Mouse (Mus musculus): ENCODE results near the gene Mkln1. TPM values are rescaled to one million over a fixed set of nuclear protein-coding genes. Genes with fewer than 3 reads are reported as not detected.

Gene Mkln1
- total and polyA plus RNA-seq, 2 experiments from 2014 or later = 113 to 217 TPM

DNA sequence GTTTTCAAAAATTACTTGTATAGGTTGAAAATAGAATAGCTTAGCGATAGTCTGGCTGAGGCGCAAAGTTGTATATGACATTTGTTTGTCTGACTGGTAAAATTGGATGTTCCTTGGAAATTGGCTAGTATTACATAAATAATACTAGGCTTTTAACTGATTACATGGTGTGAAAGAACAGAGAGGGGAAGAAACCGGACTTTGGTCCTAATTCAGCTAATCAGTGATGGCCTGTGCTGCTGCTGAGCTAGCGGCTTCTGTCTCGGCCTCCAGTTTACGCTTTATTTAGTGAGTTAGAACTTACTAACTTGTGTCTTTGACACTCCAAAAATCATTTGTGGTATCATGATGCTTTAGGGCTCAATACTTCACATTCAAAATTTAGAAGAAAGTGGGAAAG is 70.9 kb downstream of the Mkln1 start:
- DNase-seq (ENCODE audit: low spot score) (no peak), ATAC-seq (ENCODE audit: insufficient read depth, low read depth) (no peak)
- Histone ChIP-seq H3K27me3 (ENCODE audit: control insufficient read depth, insufficient read depth, low read length) (no peaks in the 10 kb centered on the region), H3K4me3 (ENCODE audit: low read depth, low read length) (no peak overlapping the region), H3K9ac (replicated peaks; ENCODE audit: low read depth, low read length) (no peak overlapping the region), H3K4me2 (ENCODE audit: low read depth, low read length) (no peak overlapping the region), H3K36me3 (replicated peaks; ENCODE audit: control insufficient read depth, insufficient read depth, low read length) (peaks cover 26% of the 10 kb centered on the region), H3K27ac (ENCODE audit: low read depth) (no peak overlapping the region), H3K9me3 (replicated peaks; ENCODE audit: control insufficient read depth, low read length) (no peaks in the 10 kb centered on the region), H3K4me1 (ENCODE audit: control insufficient read depth, insufficient read depth) (no peaks in the 10 kb centered on the region)
- WGBS = 96% methylated on average over 6 of the region's 6 CpGs
- TF ChIP-seq EP300 (IDR thresholded peaks at IDR 0.05; ENCODE audit: low read depth) (no peak), CTCF (IDR thresholded peaks at IDR 0.05; ENCODE audit: low read depth) (no peak)

DNA sequence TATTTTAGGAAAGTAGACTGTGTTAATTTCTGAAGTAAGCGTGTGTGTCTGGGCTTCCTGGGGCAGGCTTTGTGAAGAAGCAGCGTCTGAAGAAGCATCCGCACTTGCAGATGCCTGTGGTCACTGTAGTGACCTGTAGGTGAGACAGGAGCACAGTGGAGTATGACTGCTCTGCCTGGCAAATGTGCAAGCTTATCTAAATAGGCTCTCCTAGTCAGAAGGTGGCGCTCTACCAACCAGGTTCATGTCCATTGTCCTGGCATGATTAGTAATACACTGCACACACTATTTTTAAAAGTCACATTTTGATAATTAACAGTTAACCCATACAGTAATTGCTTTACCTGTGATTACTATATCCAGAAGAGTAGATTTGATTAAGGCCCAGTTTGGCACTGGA is 79.7 kb downstream of the Mkln1 start:
- H3K36me3 ChIP-seq (replicated peaks; ENCODE audit: control insufficient read depth, insufficient read depth, low read length) = peaks cover 42% of the 10 kb centered on the region
- DNase-seq (ENCODE audit: low spot score) (no peak), ATAC-seq (ENCODE audit: insufficient read depth, low read depth) (no peak)

DNA sequence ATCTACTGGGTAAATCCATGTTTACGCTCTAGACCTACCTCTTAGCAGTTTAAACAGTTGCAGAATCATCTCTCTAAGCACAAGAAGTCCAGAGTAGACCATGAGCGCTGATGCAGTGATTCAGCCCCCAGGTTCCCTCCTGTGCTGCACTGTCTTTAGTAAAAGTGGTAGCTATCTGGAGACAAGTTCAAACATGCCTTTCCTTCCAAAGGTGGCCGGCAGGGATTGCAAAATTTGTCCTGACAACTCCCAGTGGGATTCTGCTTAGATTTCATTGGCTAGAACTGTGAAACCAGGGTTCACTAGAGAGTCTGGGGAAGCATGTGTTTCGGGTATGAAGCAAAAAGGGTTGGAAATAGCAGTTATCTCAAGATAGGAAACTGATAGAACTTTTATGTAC is 81.5 kb downstream of the Mkln1 start:
- no peak for ATAC-seq (ENCODE audit: insufficient read depth, low read depth)
- no peak overlapping the region for H3K9ac ChIP-seq (replicated peaks; ENCODE audit: low read depth, low read length)
- H3K27me3 ChIP-seq (ENCODE audit: control insufficient read depth, insufficient read depth, low read length) = no peaks in the 10 kb centered on the region
- DNase-seq (ENCODE audit: low spot score) = no peak
- H3K4me1 ChIP-seq (ENCODE audit: control insufficient read depth, insufficient read depth) = no peaks in the 10 kb centered on the region
- H3K4me3 ChIP-seq (ENCODE audit: low read depth, low read length) = no peak overlapping the region
- WGBS = 78% methylated on average over 4 of the region's 4 CpGs
- H3K27ac ChIP-seq (ENCODE audit: low read depth) = no peak overlapping the region
- H3K9me3 ChIP-seq (replicated peaks; ENCODE audit: control insufficient read depth, low read length) = no peaks in the 10 kb centered on the region
- H3K4me2 ChIP-seq (ENCODE audit: low read depth, low read length) = no peak overlapping the region
- peaks cover 32% of the 10 kb centered on the region for H3K36me3 ChIP-seq (replicated peaks; ENCODE audit: control insufficient read depth, insufficient read depth, low read length)
- TF ChIP-seq EP300 (IDR thresholded peaks at IDR 0.05; ENCODE audit: low read depth) = no peak
- no peak for TF ChIP-seq CTCF (IDR thresholded peaks at IDR 0.05; ENCODE audit: low read depth)

More for the DNA sequence above, 79.7 kb downstream of the Mkln1 start:
- TF ChIP-seq EP300 (IDR thresholded peaks at IDR 0.05; ENCODE audit: low read depth) (no peak), CTCF (IDR thresholded peaks at IDR 0.05; ENCODE audit: low read depth) (peak; percentile 24; the same call in 1 of the 2 replicates)
- Histone ChIP-seq H3K27ac (ENCODE audit: low read depth) (no peak overlapping the region), H3K9ac (replicated peaks; ENCODE audit: low read depth, low read length) (no peak overlapping the region), H3K4me2 (ENCODE audit: low read depth, low read length) (no peak overlapping the region), H3K9me3 (replicated peaks; ENCODE audit: control insufficient read depth, low read length) (no peaks in the 10 kb centered on the region), H3K27me3 (ENCODE audit: control insufficient read depth, insufficient read depth, low read length) (no peaks in the 10 kb centered on the region), H3K4me3 (ENCODE audit: low read depth, low read length) (no peak overlapping the region), H3K4me1 (ENCODE audit: control insufficient read depth, insufficient read depth) (no peaks in the 10 kb centered on the region)
- WGBS = 73% methylated on average over 4 of the region's 4 CpGs

DNA sequence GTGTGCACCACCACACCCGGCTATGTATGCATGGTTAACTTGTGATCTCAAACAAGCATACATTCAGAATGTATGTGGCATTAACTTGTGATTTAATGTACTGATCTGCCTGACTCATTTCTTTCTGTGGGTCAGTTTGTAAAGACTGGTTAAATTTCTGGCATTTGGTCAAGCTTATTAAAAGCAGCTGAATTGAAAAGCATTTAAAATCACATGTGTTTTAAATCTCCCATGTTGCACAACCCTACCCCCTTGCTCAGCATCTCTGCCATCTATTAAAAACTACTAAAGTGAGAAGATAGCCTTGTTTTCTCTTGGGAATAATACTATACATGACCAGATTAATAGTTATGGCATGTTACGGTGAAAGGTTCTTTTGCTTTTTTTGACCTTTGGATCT is 88.1 kb downstream of the Mkln1 start:
- no peaks in the 10 kb centered on the region for H3K4me1 ChIP-seq (ENCODE audit: control insufficient read depth, insufficient read depth)
- H3K27ac ChIP-seq (ENCODE audit: low read depth) = no peak overlapping the region
- H3K4me3 ChIP-seq (ENCODE audit: low read depth, low read length) = no peak overlapping the region
- H3K9me3 ChIP-seq (replicated peaks; ENCODE audit: control insufficient read depth, low read length) = no peaks in the 10 kb centered on the region
- H3K9ac ChIP-seq (replicated peaks; ENCODE audit: low read depth, low read length) = no peak overlapping the region
- 96% methylated on average over 2 of the region's 2 CpGs for WGBS
- ATAC-seq (ENCODE audit: insufficient read depth, low read depth) = no peak
- no peak for TF ChIP-seq EP300 (IDR thresholded peaks at IDR 0.05; ENCODE audit: low read depth)
- H3K27me3 ChIP-seq (ENCODE audit: control insufficient read depth, insufficient read depth, low read length) = no peaks in the 10 kb centered on the region
- no peak overlapping the region for H3K4me2 ChIP-seq (ENCODE audit: low read depth, low read length)
- peaks cover 28% of the 10 kb centered on the region for H3K36me3 ChIP-seq (replicated peaks; ENCODE audit: control insufficient read depth, insufficient read depth, low read length)
- no peak for DNase-seq (ENCODE audit: low spot score)

DNA sequence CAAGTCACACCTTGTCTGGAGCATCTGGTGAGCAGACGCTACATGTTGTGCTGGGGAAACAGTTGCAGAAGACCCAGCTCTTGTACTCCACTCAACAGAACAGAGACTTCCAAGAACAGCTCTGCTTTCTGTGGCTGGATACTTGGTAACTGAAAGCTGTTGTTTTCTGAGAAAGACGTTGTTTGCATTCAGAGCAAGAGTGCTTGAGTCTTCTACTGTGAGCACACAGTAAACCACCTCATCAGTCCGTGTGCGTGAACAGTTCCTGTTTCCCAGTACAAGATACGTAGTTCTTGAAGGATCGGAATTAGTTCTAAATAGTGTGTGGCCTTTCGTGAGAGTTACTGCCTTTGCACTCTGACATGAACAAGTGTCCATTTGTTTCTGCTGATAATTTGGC is 91.4 kb downstream of the Mkln1 start:
- WGBS = 91% methylated on average over 7 of the region's 7 CpGs
- Histone ChIP-seq H3K27me3 (ENCODE audit: control insufficient read depth, insufficient read depth, low read length) (no peaks in the 10 kb centered on the region), H3K36me3 (replicated peaks; ENCODE audit: control insufficient read depth, insufficient read depth, low read length) (peaks cover 38% of the 10 kb centered on the region), H3K9me3 (replicated peaks; ENCODE audit: control insufficient read depth, low read length) (no peaks in the 10 kb centered on the region), H3K4me3 (ENCODE audit: low read depth, low read length) (no peak overlapping the region), H3K9ac (replicated peaks; ENCODE audit: low read depth, low read length) (no peak overlapping the region), H3K27ac (ENCODE audit: low read depth) (no peak overlapping the region), H3K4me2 (ENCODE audit: low read depth, low read length) (no peak overlapping the region), H3K4me1 (ENCODE audit: control insufficient read depth, insufficient read depth) (no peaks in the 10 kb centered on the region)
- no peak for ATAC-seq (ENCODE audit: insufficient read depth, low read depth)
- no peak for DNase-seq (ENCODE audit: low spot score)
- TF ChIP-seq CTCF (IDR thresholded peaks at IDR 0.05; ENCODE audit: low read depth) (no peak), EP300 (IDR thresholded peaks at IDR 0.05; ENCODE audit: low read depth) (no peak)

DNA sequence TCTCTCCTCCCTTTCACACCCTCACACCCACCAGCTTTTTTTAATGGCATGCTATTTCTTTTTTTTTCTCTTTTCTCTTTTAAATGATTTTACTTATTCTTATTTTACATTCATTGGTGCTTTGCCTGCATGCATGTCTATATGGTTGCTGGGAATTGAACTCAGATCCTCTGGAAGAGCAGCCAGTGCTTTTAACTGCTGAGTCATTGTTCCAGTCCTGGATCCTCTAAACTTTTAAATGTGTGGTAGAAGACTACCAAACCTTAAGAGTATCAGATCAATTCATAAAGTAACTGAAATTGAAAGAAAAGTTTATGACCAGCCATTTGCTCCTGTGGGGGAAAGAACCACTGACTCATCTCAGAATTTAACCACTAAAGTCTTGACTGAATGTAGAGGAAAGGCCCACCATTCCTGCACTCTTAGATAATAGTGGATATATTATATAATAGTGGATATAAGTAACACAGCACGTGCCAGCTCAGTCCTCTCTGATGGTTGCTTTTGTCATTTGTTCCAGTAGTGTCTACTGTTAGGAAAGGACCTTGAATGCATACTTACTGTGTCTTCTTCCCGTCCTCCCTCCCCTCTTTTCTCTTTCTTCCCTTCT is 96.7 kb downstream of the Mkln1 start:
- peaks cover 49% of the 10 kb centered on the region for H3K36me3 ChIP-seq (replicated peaks; ENCODE audit: control insufficient read depth, insufficient read depth, low read length)
- H3K27ac ChIP-seq (ENCODE audit: low read depth) = no peak overlapping the region
- H3K4me1 ChIP-seq (ENCODE audit: control insufficient read depth, insufficient read depth) = no peaks in the 10 kb centered on the region
- no peak for TF ChIP-seq EP300 (IDR thresholded peaks at IDR 0.05; ENCODE audit: low read depth)
- H3K9ac ChIP-seq (replicated peaks; ENCODE audit: low read depth, low read length) = no peak overlapping the region
- H3K4me2 ChIP-seq (ENCODE audit: low read depth, low read length) = no peak overlapping the region
- H3K9me3 ChIP-seq (replicated peaks; ENCODE audit: control insufficient read depth, low read length) = no peaks in the 10 kb centered on the region
- 85% methylated on average over 2 of the region's 2 CpGs for WGBS
- DNase-seq (ENCODE audit: low spot score) (no peak), ATAC-seq (ENCODE audit: insufficient read depth, low read depth) (no peak)
- H3K4me3 ChIP-seq (ENCODE audit: low read depth, low read length) = no peak overlapping the region
- H3K27me3 ChIP-seq (ENCODE audit: control insufficient read depth, insufficient read depth, low read length) = no peaks in the 10 kb centered on the region

All from heart, postnatal 0 days (tissue).